Mouse (Mus musculus) layer of hippocampus, adult 11-12 months (tissue): ENCODE results near the gene Zap70.
A peak's percentile ranks its signal among the peaks of the same experiment; 100 is the strongest.

ENCODE experiments used
- DNase-seq: peaks from one replicate; pipeline ENCODE4 v3.0.0; 2022; ENCODE audit warnings: low spot score

The Zap70 gene

DNA sequence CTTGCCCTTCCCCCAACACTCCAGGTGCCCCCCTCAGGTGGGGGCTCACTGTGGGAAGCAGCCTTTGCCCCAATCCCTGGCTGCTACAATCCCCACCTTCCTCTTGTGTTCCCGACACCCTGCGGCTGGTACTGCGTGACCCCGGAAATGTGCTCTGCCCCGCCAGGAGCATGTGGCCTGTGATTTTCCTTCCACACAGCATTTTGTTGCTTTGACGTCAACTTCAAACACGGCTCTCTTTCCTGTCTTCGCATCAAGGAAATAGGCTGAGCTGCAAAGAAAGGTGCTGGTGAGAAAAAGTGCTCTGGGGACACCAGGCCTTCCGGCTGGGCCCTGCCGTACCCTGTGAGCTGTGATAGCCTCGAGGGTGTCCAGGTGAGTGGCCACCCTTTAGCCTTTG, at the start of gene Zap70:
Gene Zap70 (plus strand): TSS at position 231 of the 400 bp plus-strand sequence.
- DNase-seq, result no peak

DNA sequence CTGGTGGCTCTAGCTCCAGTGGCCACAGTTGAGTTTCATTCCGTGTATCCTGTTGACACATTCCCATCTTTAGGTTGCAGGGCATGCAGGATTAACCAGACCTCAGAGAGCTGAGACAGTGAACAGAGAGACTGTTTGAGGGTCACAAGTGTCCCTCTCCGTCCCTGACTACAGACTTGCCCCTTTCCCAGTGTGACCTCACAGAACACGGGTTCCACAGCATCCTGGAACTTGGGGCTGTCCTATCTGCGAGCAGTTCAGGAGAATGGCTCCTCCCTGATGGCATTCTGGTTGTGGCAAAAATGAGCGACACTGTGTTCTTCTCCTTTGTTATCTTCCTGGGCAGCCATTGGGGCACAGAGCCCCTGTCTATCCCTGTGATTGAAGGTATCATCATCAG, 47.3 kb upstream of the Zap70 start, which contains the start of gene Actr1b:
Gene Actr1b (minus strand): TSS at position 112 of the 400 bp plus-strand sequence.
- DNase-seq, result no peak

DNA sequence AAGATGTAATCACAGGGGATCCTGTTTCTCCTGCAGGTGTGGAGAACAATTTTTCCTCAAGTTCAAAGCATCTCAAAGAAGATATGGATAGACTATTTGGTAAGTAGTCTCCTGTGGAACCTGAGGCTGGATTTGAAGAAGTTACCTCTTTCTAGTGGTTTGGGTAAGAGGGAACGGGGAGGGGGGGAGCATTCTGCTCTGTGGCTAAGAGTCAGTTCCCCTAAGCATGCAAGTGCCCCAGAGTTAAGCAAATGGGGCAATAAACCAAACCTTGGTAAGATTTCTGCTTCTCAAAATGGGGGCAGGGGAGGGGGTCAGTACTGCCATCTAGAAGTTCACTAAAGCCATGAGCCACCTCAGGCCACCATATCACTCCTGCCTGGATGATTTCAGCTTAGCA, 42.8 kb upstream of the Zap70 start:
- DNase-seq, result no peak

DNA sequence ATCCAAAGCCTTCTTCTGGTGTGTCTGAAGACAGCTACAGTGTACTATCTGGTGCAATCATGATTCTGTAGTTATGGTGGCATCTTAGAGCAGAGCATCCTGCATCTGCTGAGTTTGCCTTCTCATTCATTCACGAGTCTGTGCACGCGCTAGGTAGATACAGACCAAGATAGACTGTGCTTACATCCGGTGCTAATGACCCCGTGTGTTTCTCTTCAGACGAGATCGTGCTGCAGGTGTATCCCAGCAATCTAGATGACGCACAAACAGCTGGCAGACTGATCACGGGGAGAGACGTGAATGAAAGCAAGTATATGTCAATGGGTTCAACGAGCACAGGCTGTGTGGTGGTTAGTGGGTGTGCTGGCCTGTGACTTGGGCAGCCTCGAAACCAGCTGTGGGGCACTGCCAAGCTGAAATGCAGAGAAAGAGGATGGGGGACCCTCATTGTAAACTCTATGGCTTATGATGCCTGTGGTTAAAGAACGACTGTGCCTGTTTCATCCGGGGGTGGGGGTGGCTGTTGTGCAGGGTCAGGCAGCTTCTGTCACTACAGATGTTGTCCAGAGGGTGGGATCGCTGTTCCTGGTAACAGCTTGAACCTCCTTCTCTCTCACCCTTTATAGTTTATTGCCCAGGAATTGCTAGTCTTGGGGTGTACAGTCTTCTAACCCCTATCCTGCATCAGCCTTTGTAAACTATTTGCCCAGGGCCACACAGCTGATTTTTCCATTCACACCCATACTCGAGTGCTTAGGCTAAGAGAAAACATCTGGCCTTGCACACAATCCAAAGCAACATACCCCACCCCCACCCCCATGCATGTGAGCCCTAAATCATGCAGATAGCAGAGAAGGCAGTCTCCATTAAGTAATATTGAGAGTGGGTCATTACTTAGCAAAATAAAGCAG, 38.2 kb upstream of the Zap70 start:
- DNase-seq, result no peak

DNA sequence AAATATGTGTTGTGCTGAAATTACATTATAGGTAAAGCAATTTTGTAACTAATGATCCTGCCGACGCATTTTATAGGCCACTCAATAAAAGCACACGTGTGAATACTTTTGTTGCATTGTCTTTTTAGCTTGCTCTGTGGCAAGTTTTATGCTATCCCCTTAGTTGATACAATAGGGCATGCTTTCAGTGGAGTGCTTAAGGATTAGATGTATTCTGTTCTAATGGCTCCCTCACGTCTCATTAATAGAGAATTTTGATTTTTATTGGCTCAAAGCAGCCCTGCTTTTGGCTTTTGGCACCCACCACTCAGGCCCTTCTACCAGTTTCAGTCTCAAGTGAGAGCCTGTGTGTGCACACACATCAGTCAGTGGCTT, 37.6 kb upstream of the Zap70 start:
- no peak for DNase-seq

DNA sequence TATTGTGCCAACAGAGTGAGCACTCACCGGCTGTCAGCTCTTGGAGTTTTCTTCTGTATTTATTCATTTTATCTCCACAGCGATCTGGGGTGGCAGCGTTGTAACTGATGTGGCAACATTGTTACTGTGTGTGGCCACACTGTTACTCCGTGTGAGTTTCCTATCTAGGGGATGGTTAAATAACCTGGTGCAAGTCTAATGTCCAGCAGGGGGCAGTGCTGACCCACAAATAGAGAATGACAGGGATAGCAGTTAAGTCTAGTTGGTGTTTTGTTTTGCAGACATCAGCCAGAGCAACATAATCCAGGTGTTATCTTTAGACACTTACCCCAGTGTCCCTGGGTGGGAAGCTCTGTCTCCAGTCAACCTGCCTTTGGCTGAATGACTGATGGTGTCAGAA, 24.3 kb upstream of the Zap70 start:
- DNase-seq, result peak; percentile 93

DNA sequence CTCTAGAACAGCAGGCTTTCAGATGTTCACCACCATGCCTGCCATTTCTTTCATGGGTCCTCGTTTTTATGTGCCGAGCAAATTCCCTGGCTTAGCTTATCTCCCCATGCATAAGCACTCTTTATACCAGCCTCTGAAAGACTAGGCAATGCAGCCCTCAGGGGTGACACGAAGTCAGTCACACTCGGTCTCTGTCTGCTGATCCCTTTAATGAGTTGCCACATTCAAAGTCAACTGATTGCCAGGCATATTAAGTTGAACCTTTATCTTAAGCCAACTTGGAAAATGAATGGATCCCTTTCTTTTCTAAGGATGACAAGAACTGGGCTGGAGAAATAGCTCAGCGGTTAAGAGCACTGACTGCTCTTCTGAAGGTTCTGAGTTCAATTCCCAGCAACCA, 22.4 kb upstream of the Zap70 start:
- DNase-seq, result no peak

DNA sequence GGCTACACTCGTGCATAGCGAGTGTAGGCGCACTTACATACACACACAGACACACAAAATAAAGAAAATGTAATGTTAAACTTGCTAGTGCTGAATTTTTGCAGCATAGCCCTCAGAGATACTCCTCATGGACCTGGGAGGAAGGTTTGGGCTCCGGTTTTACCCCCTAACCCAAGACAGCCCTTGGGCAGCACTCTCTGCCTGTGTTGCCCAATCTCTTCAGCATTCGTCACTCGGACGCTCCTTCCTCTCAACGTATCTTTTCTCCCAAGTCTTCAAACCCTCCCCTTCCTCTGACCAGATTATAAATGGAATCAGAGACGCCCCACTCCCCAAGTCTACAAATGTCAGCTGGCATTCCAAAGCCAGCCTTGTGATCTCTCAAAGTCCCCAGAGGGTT, 18.6 kb upstream of the Zap70 start:
- DNase-seq, result no peak

DNA sequence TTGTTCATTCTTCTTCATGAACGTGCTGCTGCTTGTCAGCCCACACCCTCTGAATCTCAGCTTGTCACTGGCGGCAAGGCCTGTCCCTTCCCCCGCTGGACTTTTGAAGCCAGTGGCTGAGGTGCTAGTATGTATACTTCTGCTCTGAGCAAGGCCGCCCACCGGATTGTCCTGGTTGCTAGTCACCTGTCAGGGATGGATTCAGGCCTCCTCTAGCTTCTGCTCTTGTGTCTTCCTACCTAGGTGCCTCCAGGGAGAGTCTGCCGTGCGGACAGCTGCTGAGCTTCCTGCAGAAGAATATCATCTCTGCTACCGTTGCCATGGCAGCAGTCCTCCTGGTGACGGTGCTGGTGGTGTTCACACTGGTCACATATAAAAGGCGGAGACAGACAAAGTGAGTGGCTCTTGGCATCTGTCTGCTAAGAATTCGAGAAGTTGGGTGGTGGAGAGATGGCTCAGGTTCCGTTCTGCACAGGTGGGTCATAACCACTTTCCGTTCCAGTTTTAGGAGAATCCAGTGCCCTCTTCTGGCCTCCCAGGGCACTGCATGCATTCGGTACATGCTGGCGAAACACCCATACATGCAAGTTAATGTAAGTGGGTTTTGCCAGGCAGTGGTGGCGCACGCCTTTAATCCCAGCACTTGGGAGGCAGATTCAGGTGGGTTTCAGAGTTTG, 17.2 kb upstream of the Zap70 start:
- peak; percentile 85 for DNase-seq

DNA sequence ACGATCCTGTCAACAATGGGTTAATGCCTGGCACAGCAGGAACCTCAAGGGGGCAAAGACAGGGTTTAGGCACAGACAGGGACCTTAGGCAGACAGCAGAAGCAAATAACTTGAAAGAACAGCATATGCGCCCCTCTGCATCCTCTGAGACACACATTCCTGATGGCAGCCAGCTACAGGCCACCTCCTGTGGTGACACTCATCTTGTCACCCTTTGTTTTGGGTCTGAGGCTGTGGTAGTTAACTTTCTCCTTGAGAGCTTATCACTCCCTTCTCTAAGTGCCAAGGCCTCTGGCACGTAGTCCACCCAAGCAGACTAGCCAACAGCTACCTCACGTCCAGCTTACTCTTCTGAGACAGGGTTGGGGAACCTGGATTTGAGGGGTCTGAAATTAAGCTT, 15.9 kb upstream of the Zap70 start:
- DNase-seq, result no peak

DNA sequence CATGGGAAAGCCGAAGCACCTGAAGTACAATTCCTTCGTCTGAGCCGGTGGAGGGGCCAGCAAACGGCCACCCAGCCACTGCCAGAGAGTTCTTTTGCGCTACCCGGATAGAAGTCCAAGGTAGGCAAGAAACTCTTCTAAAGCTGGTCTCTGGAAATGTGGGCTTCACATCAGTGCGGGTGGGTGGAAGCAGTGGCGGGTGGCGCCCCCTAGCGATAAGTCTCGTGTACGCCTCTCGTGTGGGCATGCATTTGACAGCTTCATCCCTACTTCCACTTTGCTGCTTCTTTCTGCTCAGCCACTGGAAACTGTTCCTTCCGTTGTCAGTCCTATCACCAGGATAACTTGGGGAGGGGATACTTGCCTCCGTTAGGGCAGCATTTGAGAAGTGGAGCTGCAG, 15.1 kb upstream of the Zap70 start:
- peak; percentile 16 for DNase-seq

DNA sequence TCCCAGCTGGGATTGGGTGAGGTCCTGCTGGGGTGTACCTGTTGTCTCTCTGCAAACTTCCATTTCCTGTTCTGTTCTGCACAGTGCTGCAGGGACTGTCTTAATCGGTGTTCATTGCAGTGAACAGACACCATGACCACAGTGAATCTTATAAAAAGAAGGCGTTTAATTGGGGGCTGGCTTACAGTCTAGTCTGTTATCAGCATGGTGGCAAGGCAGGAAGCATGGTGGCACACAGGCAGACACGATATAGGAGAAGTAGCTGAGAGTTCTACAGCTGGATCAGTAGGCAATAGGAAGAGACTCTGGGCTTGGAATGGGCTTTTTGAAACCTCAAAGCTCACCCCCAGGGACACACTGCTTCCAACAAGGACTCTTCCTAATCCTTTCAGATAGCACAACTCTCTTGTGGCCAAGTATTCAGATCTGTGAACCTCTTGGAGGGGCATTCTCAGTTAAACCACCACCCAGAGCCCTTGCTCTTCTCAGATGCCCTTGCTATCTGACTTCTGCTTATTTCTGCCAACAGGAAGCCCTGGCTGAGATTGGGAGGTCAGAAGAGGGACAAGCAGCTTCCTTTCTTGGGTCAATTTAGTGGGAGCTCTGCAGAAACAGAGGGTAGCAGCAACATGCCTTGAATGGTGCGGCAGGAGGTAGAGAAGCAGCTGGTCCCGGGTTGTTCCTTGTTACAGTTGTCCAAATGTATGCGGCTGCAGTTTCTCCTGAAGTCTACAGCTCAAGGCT, 7.5 kb upstream of the Zap70 start:
- DNase-seq, result no peak

DNA sequence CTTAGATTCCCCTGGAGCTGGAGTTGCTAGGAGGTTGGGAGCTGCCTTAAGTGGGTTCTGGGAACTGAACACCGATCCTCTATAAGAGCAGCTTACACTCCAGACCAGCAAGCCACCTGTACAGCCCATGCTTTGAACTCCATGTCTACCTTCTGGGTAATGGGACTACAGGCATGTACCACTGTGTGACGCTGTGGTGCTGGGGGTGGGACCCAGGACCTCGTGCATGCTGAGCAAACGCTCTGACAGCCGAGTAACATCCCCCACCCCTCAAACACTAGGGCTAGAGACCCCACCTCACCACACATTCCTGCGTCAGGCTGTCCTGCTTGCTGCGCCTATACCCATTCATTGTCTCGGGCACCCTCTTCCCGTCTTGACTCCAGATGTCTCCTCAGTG, 3.0 kb upstream of the Zap70 start:
- DNase-seq, result no peak

DNA sequence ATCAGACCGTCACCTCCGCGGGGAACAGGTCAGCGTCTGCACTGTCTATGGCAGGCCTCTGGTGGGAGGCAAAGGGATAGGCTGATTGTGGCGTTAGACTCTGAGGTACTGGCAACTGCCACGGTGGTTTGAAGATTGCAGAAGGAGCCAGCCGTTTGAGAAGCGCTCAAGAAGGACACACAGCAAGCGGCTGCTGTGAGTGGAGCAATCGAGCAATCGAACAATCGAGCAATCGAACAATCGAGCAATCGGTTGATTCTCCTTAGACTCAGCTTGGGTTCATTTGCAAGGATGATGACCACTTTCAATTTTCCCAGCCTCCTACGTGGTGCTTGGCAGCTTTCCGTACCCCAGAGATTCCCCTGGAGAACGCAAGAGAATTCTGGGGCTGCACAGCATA, 2.5 kb upstream of the Zap70 start:
- no peak for DNase-seq

DNA sequence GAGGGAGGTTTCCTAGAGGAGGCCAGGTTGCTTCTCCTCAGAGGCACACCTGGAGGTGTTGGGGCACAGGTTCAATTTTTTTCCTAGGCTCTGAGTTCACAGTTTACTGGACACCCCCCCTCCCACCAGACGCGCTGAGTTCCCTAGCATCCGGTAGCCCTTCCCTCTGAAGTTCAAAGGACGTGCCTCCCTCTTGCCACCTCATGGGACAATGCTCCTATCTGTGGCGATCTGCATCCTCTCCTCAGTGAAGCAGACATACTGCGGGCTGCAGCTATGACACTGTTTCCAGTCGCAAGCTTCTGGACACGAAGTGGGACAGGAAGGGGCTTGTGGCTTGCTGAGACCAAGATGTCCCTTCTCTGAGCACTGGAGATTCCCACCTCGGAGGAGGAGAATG, 1.2 kb upstream of the Zap70 start:
- no peak for DNase-seq

DNA sequence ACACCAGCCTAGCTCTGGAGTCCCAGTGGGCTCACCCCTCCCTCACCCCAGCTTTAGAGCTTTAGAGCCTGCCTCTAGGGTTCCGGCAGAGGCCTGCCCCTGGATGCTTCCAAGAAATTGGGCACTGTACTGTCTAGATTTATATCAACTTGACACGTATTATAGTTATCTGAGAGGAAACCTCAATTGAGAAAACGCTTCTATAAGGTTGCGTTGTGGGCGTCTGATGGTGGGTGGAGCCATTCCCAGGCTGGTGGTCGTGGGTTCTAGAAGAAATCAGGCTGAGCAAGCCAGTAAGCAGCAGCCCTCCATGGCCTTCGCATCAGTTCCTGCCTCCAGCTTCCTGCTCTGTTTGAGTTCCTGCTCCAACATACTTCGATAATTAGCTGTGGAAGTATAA, 537 bp upstream of the Zap70 start:
- no peak for DNase-seq

DNA sequence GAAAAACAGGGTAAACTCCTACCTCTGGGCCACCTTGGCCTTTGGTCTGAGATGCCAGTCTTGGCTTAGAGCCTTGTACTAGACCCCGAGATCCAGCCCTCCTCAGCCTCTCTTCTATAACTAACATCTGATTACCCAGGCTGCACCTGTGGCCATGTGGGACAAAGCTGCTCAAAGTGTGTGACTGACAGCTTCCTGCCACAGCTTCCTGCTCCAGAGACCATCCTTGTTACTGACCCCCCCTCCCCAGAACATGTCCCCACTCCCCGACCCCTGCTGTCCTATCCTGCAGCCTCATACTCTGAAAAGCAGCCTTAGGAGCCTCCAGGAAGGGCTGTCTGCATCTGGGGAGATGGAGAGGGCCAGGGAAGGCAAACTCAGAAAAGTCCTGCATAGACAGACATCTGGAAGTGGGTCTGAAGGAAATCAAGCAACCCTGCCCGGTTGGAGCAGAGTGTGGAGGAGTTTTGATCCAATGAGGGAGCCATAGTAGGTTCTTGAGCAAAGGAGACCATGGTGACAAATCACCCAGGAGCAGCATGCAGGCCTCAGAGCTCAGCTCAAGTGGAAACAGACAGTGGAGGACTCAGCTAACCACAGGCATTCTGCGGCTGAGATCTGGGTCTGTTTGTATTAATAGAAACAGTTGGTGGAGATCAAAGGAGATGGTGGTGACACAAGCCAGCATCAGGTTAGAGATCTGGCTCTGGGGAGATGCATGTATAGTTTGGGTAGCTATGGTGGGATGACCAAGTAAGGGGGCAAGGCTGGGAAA, 5.0 kb downstream of the Zap70 start:
- DNase-seq, result no peak

DNA sequence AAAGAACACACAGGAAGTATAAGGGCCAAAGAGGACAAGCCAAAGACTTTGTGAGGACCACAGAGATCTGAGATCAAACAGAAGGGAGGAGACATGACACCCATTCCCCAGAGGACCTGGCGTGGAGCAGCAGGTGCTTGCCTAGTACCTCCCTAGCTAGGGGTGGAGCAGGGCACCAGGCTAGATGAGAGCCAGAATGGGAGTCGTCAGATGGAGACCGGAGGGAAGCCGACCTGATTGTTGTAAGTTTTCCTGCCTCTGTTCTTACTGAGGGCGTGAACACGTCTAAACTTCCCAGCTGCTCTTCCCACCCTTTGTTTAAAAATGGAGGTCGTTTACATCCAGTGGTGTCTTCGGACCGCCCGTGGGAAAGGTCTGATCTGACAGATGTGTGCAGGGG, 5.7 kb downstream of the Zap70 start:
- DNase-seq, result no peak

DNA sequence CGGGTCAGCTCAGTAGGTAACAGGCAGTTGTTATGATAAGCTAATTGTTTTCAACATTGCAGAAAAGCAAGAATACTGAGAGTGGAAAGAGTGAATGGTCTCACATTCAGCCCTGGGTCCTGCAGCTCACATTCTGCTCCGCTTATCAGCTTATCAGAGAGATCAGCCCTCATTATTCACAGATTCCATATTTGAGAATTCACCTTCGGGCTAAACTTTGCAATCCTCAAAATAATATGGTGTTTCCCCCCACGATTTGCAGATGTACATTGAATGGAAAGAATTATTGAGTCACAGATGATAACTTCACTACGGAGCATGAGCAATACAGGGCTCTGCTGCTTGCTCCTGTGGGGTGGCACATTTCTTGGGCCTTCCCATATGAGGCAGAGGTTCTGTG, 7.2 kb downstream of the Zap70 start:
- no peak for DNase-seq

DNA sequence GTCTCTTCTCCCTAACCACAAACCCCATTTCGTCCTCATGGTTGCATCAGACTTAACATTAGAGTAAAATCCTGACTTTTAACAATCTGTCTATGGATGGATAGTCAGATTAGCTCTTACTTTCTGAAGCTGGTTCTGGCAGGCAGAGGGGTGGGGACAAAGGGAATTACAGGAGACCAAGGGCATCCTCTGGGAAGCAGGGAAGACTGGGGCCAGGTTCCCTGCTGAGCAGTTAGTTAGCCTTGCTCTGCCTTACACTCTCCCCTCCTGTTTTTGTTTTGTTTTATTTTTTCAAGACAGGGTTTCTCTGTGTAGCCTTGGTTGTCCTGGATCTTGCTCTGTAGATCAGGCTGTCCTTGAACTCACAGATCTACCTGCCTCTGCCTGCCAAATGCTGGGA, 8.4 kb downstream of the Zap70 start:
- no peak for DNase-seq

DNA sequence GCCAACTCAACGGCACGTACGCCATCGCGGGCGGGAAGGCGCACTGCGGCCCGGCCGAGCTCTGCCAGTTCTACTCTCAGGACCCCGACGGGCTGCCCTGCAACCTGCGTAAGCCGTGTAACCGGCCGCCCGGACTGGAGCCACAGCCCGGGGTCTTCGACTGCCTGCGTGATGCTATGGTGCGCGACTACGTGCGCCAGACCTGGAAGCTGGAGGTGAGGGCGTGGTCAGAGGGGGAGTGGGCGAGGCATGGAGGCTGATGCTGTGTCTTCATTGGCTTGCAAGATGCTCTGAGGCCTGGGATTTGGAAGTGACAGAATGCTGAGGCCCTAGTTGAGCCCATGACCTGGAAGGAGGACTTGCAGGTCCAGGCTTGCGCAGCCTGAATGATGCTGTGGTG, 9.4 kb downstream of the Zap70 start:
- no peak for DNase-seq
